Mouse (Mus musculus): ENCODE results near the gene Rere. TPM values are rescaled to one million over a fixed set of nuclear protein-coding genes. Genes with fewer than 3 reads are reported as not detected.
A peak's percentile ranks its signal among the peaks of the same experiment; 100 is the strongest.
"Not testable (repeated sequence)": the region's sequence is repeated elsewhere in the genome, so short reads cannot be mapped to it uniquely, and the experiment has no call there.

Gene Rere
- polyA plus RNA-seq, 1 experiment from 2014 or later: 23.7 TPM

DNA sequence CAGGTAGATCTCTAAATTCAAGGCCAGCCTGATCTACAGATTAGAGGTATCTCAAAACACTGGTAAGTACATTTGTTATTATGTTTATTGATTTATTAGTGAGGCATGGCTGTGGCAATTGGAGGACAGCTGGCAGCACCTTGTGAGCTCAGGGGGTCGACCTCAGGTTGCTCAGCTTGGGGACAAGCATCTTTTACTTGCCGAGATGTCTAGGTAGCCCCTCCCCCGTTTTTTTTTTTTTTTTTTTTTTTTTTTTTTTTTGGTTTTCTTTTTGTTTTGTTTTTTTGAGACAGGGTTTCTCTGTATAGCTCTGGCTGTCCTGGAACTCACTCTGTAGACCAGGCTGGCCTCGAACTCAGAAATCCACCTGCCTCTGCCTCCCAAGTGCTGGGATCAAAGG, 10.7 kb upstream of the Rere start:
- WGBS: 67% methylated on average over 3 of the region's 4 CpGs
- H3K27ac ChIP-seq; H3K9ac ChIP-seq; ATAC-seq (ENCODE audit: insufficient read depth, low FRiP score, low read depth); H3K4me2 ChIP-seq; H3K27me3 ChIP-seq (replicated peaks); H3K36me3 ChIP-seq; H3K4me3 ChIP-seq (replicated peaks); H3K9me3 ChIP-seq: not testable (repeated sequence)
- peaks cover 15% of the 10 kb centered on the region for H3K4me1 ChIP-seq

- H3K4me3 ChIP-seq (replicated peaks): no peak overlapping the region
Measured at GRCm38 (mm10) chr4:150272725-150273124, 8.7 kb upstream of the Rere start.

GRCm38 (mm10) chr4:150275531-150275930, 5.9 kb upstream of the Rere start:
- H3K27ac ChIP-seq: no peak overlapping the region
- H3K4me2 ChIP-seq: no peak overlapping the region
- H3K4me3 ChIP-seq (replicated peaks): no peak overlapping the region
- no peaks in the 10 kb centered on the region for H3K9me3 ChIP-seq
- ATAC-seq (ENCODE audit: insufficient read depth, low FRiP score, low read depth): no peak
- H3K9ac ChIP-seq: no peak overlapping the region
- WGBS: 85% methylated on average over 5 of the region's 5 CpGs
- H3K27me3 ChIP-seq (replicated peaks): no peaks in the 10 kb centered on the region
- peaks cover 11% of the 10 kb centered on the region for H3K4me1 ChIP-seq
- H3K36me3 ChIP-seq: no peaks in the 10 kb centered on the region

More at GRCm38 (mm10) chr4:150272725-150273124, 8.7 kb upstream of the Rere start:
- peak overlapping the region; percentile 31 for H3K4me2 ChIP-seq
- ATAC-seq (ENCODE audit: insufficient read depth, low FRiP score, low read depth): peak; percentile 51; the same call in 1 of the 2 replicates
- H3K36me3 ChIP-seq: no peaks in the 10 kb centered on the region
- peak overlapping the region; percentile 64 for H3K27ac ChIP-seq
- peaks cover 15% of the 10 kb centered on the region for H3K4me1 ChIP-seq
- 8% methylated on average over 9 of the region's 9 CpGs for WGBS
- no peak overlapping the region for H3K9ac ChIP-seq
- H3K9me3 ChIP-seq: no peaks in the 10 kb centered on the region
- no peaks in the 10 kb centered on the region for H3K27me3 ChIP-seq (replicated peaks)

- not testable (repeated sequence) for H3K27me3 ChIP-seq (replicated peaks); H3K27ac ChIP-seq; H3K9ac ChIP-seq; H3K4me3 ChIP-seq (replicated peaks); H3K4me1 ChIP-seq; ATAC-seq (ENCODE audit: insufficient read depth, low FRiP score, low read depth); H3K4me2 ChIP-seq; H3K36me3 ChIP-seq; H3K9me3 ChIP-seq
- WGBS: 80% methylated on average over 7 of the region's 7 CpGs
Measured at GRCm38 (mm10) chr4:150279336-150279735, 2.1 kb upstream of the Rere start.

DNA sequence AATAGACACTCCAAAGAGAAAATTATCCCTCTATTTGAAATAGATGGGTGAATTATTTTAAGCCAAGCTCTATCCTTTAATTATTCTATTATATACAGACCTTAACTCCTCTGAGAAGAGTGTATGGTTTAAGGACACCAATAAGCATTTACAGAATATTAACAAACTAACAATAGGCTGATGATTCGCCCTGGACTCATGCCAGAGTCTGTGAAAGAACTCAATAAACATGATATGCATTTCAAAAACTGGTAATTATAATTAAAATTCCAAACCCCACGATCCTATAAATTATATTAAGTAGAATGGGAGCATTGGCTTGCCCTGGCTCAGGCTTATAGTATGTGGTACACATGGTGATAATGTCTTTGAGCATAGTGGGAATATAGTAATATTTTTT, 1.4 kb upstream of the Rere start:
- WGBS: 60% methylated on average over 2 of the region's 2 CpGs
- Histone ChIP-seq H3K9me3 (no peaks in the 10 kb centered on the region), H3K27ac (no peak overlapping the region), H3K4me3 (replicated peaks) (no peak overlapping the region), H3K27me3 (replicated peaks) (no peaks in the 10 kb centered on the region), H3K4me1 (peaks cover 10% of the 10 kb centered on the region), H3K4me2 (peak overlapping the region; percentile 62; the same call in 1 of the 2 replicates), H3K9ac (no peak overlapping the region), H3K36me3 (no peaks in the 10 kb centered on the region)
- ATAC-seq (ENCODE audit: insufficient read depth, low FRiP score, low read depth): no peak

DNA sequence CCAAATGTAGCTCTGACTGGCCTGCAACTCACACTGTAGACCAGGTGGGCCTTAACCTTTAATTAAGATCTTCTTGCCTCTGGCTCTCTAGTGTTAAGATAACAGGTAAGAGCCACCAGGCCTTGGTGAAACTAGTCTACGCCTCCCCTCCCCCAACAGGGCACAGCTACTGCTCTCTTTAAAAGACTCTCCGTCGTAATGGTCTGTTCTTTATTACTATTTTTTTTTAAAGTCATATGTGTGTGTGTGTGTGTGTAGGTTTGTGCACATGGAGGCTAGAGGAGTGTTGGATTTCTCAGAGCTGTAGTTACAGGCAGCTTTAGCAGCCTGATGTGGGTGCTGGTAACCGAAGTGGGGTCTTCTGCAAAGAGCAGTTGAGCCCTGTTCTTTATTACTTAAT, 987 bp upstream of the Rere start:
- Histone ChIP-seq H3K4me2 (peak overlapping the region; percentile 62), H3K27me3 (replicated peaks) (no peaks in the 10 kb centered on the region), H3K9ac (no peak overlapping the region), H3K36me3 (no peaks in the 10 kb centered on the region), H3K4me3 (replicated peaks) (peak overlapping the region; percentile 99), H3K9me3 (no peaks in the 10 kb centered on the region), H3K27ac (peak overlapping the region; percentile 97), H3K4me1 (peaks cover 10% of the 10 kb centered on the region)
- ATAC-seq (ENCODE audit: insufficient read depth, low FRiP score, low read depth): no peak
- 44% methylated on average over 4 of the region's 4 CpGs for WGBS

- peak overlapping the region; percentile 99 for H3K4me3 ChIP-seq (replicated peaks)
- H3K4me2 ChIP-seq: peak overlapping the region; percentile 65
- H3K9ac ChIP-seq: peak overlapping the region; percentile 85
- H3K4me1 ChIP-seq: peaks cover 10% of the 10 kb centered on the region
- H3K36me3 ChIP-seq: no peaks in the 10 kb centered on the region
- under 1% methylated on average over 49 of the region's 50 CpGs for WGBS
- H3K9me3 ChIP-seq: no peaks in the 10 kb centered on the region
- H3K27ac ChIP-seq: peak overlapping the region; percentile 97
- peak; percentile 21; the same call in 1 of the 2 replicates for ATAC-seq (ENCODE audit: insufficient read depth, low FRiP score, low read depth)
- no peaks in the 10 kb centered on the region for H3K27me3 ChIP-seq (replicated peaks)
Measured at GRCm38 (mm10) chr4:150281891-150282630, 615 bp downstream of the Rere start.

DNA sequence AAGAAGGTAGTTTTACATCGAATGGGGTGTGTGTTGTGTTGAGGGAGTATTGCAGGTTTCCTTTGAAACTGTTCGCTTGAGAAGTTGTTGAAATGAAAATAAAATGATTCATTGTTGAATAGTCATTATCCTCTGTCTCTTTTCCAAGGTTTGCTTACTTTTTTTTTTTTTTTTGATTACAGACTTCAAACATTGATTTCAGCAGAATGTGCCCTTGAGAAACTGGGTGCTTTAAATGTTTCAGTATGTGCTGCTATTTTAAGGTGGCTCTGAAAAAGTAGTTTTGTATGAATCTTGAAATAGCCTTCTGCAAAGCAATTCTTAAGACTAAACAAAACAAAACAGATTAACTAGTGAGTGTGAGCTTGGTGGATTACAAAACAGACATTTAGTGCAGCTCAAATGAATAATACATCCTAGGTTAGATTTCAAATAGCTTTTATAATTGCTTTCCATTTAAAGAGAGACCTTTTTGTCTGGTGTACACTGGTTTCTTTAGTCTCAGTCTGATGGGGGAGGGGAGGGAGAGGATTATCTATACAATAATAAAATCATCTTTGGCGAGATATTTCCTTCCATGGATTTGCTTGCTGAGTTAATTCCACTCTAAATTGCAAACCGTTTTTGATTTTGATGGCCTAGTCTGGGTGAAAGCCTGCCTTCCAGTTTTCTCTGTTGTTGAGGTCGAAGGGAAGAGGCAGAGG, 1.3 kb downstream of the Rere start:
- Histone ChIP-seq H3K27ac (peak overlapping the region; percentile 97; the same call in 1 of the 2 replicates), H3K9ac (peak overlapping the region; percentile 85; the same call in 1 of the 2 replicates), H3K9me3 (no peaks in the 10 kb centered on the region), H3K36me3 (no peaks in the 10 kb centered on the region), H3K4me2 (peak overlapping the region; percentile 65), H3K4me1 (peaks cover 10% of the 10 kb centered on the region), H3K27me3 (replicated peaks) (no peaks in the 10 kb centered on the region), H3K4me3 (replicated peaks) (peak overlapping the region; percentile 99)
- ATAC-seq (ENCODE audit: insufficient read depth, low FRiP score, low read depth): no peak
- WGBS: 6% methylated on average over 5 of the region's 5 CpGs

DNA sequence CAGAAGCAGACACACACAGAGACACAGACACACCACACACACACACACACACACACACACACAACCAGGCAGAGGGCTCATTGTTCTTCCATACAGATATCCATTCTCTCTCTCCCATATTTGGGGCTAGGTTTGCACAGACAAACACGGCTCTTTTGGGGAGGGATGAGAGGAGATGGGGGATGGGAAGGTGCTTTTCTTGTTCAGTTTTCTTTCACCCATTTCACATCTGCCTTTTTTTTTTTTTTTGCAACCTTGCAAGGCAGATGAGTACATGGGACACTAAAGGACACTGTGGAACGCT, 1.8 kb downstream of the Rere start:
- H3K27me3 ChIP-seq (replicated peaks): no peaks in the 10 kb centered on the region
- H3K9ac ChIP-seq: no peak overlapping the region
- no peak for ATAC-seq (ENCODE audit: insufficient read depth, low FRiP score, low read depth)
- H3K36me3 ChIP-seq: no peaks in the 10 kb centered on the region
- peak overlapping the region; percentile 18; the same call in 1 of the 2 replicates for H3K27ac ChIP-seq
- H3K4me3 ChIP-seq (replicated peaks): peak overlapping the region; percentile 99
- H3K4me2 ChIP-seq: peak overlapping the region; percentile 65
- H3K4me1 ChIP-seq: peaks cover 10% of the 10 kb centered on the region
- no peaks in the 10 kb centered on the region for H3K9me3 ChIP-seq
- 16% methylated on average over 2 of the region's 2 CpGs for WGBS

GRCm38 (mm10) chr4:150283993-150284392, 2.5 kb downstream of the Rere start:
- ATAC-seq (ENCODE audit: insufficient read depth, low FRiP score, low read depth): no peak
- WGBS: 12% methylated on average over 6 of the region's 6 CpGs
- Histone ChIP-seq H3K4me3 (replicated peaks) (peak overlapping the region; percentile 99; the same call in 1 of the 2 replicates), H3K36me3 (no peaks in the 10 kb centered on the region), H3K4me2 (peak overlapping the region; percentile 65), H3K9ac (no peak overlapping the region), H3K27ac (no peak overlapping the region), H3K27me3 (replicated peaks) (no peaks in the 10 kb centered on the region), H3K4me1 (peaks cover 17% of the 10 kb centered on the region), H3K9me3 (no peaks in the 10 kb centered on the region)

DNA sequence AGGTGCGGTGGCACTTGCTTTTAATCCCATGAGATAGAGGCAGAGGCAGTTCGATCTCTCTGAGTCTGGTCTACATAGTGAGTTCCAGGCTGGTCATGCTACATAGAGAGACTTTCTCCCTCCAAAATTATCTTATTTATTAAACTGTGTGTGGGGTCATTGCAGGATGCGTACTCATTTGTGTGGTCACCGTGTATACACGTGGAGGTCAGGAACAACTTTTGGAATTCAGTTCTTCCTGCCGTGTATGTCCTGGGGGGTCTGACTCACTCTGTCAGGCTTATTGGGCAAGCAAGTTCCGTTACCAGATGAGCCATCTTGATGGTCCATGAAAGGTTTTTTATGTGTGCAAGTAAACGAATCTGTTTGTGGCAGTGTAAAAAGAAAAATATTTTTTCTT, 5.5 kb downstream of the Rere start:
- no peaks in the 10 kb centered on the region for H3K9me3 ChIP-seq
- no peak overlapping the region for H3K4me2 ChIP-seq
- H3K27me3 ChIP-seq (replicated peaks): no peaks in the 10 kb centered on the region
- no peak for ATAC-seq (ENCODE audit: insufficient read depth, low FRiP score, low read depth)
- H3K4me1 ChIP-seq: peaks cover 21% of the 10 kb centered on the region
- H3K9ac ChIP-seq: no peak overlapping the region
- no peak overlapping the region for H3K4me3 ChIP-seq (replicated peaks)
- no peaks in the 10 kb centered on the region; the same call in 1 of the 2 replicates for H3K36me3 ChIP-seq
- 81% methylated on average over 8 of the region's 8 CpGs for WGBS
- no peak overlapping the region for H3K27ac ChIP-seq

DNA sequence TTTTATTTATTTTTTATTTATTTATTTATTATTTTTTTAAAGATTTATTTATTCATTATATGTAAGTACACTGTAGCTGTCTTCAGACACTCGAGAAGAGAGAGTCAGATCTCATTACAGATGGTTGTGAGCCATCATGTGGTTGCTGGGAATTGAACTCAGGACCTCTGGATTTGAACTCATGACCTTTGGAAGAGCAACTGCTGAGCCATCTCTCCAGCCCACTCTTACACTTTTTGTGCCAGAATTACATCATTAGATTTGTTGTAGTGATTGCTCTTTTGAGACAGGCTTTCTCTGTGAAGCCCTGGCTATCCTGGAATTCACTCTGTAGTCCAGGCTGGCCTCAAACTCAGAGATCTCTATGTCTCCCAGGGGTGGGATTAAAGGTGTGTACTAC, 6.0 kb downstream of the Rere start:
- H3K4me1 ChIP-seq: peaks cover 21% of the 10 kb centered on the region
- H3K27me3 ChIP-seq (replicated peaks); H3K4me2 ChIP-seq; H3K27ac ChIP-seq; H3K9me3 ChIP-seq; ATAC-seq (ENCODE audit: insufficient read depth, low FRiP score, low read depth); H3K36me3 ChIP-seq; H3K9ac ChIP-seq; H3K4me3 ChIP-seq (replicated peaks): not testable (repeated sequence)
- 68% methylated on average over 1 of the region's 1 CpGs for WGBS

All from stomach, embryonic 15.5 days (tissue).